Mouse (Mus musculus) C2C12 (cell line): ENCODE data around the gene Wapl. TPM values are rescaled to one million over a fixed set of nuclear protein-coding genes. Genes with fewer than 3 reads are reported as not detected.

ENCODE experiments used
- H3K27me3 ChIP-seq: one replicate; pipeline ENCODE4 v1.6.1; 2011; ENCODE audit not compliant: control insufficient read depth, insufficient read depth, insufficient read length
- H3K36me3 ChIP-seq: one replicate; pipeline ENCODE4 v1.6.1; 2011; ENCODE audit not compliant: control insufficient read depth, insufficient read depth
- H3K4me3 ChIP-seq: one replicate; pipeline ENCODE4 v1.5.1; 2011; ENCODE audit warnings: mild to moderate bottlenecking, control low read depth; ENCODE audit not compliant: poor library complexity, insufficient read depth, severe bottlenecking
- H3K79me2 ChIP-seq: one replicate; pipeline ENCODE4 v1.6.1; 2011; ENCODE audit not compliant: control insufficient read depth, insufficient read depth
- H3K79me3 ChIP-seq: one replicate; pipeline ENCODE4 v1.6.1; 2011; ENCODE audit warnings: low read depth, control low read depth
- H3ac ChIP-seq: one replicate; pipeline ENCODE3; 2011; ENCODE audit warnings: low read depth; ENCODE audit not compliant: control insufficient read depth, insufficient read length
- CEBPB ChIP-seq: IDR thresholded peaks from one replicate; pipeline ENCODE4 v1.6.1; 2011; ENCODE audit warnings: low read depth, mild to moderate bottlenecking, control low read depth, moderate library complexity
- CTCF ChIP-seq: IDR thresholded peaks from one replicate; pipeline ENCODE4 v1.5.1; 2011; ENCODE audit not compliant: control insufficient read depth, insufficient read depth, insufficient read length
- FOSL1 ChIP-seq: IDR thresholded peaks from one replicate; pipeline ENCODE4 v1.8.0; 2011; ENCODE audit warnings: mild to moderate bottlenecking, low read length; ENCODE audit not compliant: poor library complexity, insufficient read depth, severe bottlenecking
- MAX ChIP-seq: IDR thresholded peaks from one replicate; pipeline ENCODE4 v1.6.1; 2011; ENCODE audit warnings: mild to moderate bottlenecking, control low read depth
- MYOD1 ChIP-seq: IDR thresholded peaks from one replicate; pipeline ENCODE4 v1.6.1; 2011; ENCODE audit warnings: low read depth; ENCODE audit not compliant: control insufficient read depth, insufficient read length
- MYOG ChIP-seq: IDR thresholded peaks from one replicate; pipeline ENCODE4 v1.6.1; 2011; ENCODE audit not compliant: control insufficient read depth, insufficient read length; ENCODE audit errors: extremely low read depth
- USF1 ChIP-seq: IDR thresholded peaks from one replicate; pipeline ENCODE4 v1.6.1; 2011; ENCODE audit warnings: low read depth, mild to moderate bottlenecking, control low read depth, moderate library complexity
- polyA plus RNA-seq: library from polyadenylated mRNA; unstranded; fragments of >200 nt; fragmentation: generic; extraction: Trizol; gene quantifications from one replicate; pipeline ENCODE4 v1.2.1, GENCODE M21; 2012; ENCODE audit warnings: missing spikeins

The Wapl gene
- polyA plus RNA-seq, 1 experiment = 9.7 TPM

- TF ChIP-seq MAX = no peak
- no peak for TF ChIP-seq MYOD1
- no peak for TF ChIP-seq USF1
- TF ChIP-seq CTCF = no peak
- TF ChIP-seq MYOG = no peak
- no peak for TF ChIP-seq CEBPB
- no peak for TF ChIP-seq FOSL1
- peak overlapping the region; percentile 67 for H3ac ChIP-seq
- H3K4me3 ChIP-seq = no peak overlapping the region
- H3K79me3 ChIP-seq = no peaks in the 10 kb centered on the region
- no peaks in the 10 kb centered on the region for H3K36me3 ChIP-seq
- H3K27me3 ChIP-seq = no peaks in the 10 kb centered on the region
- H3K79me2 ChIP-seq = no peaks in the 10 kb centered on the region
Observed at GRCm38 (mm10) chr14:34769567-34770158, 95.9 kb downstream of the Wapl start.

- Histone ChIP-seq H3ac (no peak overlapping the region), H3K27me3 (no peaks in the 10 kb centered on the region), H3K79me2 (no peaks in the 10 kb centered on the region), H3K36me3 (no peaks in the 10 kb centered on the region), H3K79me3 (no peaks in the 10 kb centered on the region), H3K4me3 (no peak overlapping the region)
- TF ChIP-seq USF1 (no peak), FOSL1 (no peak), MYOD1 (no peak), CEBPB (no peak), MYOG (no peak), MAX (no peak), CTCF (no peak)
Observed at GRCm38 (mm10) chr14:34770467-34770866, 96.7 kb downstream of the Wapl start.

DNA sequence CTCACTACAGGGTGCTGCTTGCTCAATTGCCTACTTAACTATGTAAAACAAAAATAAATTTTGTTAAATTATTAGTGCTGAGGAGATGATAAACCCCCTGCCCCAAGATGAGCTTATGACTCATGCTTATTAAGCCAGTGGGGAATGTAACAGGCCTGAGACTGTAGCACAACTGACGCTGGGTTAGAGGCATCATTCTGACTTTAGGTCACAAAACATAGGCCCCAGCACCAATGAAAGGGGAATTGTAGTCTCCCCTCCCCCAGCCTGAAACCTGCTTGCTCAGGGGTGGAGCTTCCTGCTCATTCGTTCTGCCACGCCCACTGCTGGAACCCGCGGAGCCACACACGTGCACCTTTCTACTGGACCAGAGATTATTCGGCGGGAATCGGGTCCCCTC, 97.9 kb downstream of the Wapl start:
- no peak for TF ChIP-seq CEBPB
- no peak for TF ChIP-seq MYOD1
- TF ChIP-seq MYOG = no peak
- TF ChIP-seq FOSL1 = no peak
- TF ChIP-seq CTCF = no peak
- TF ChIP-seq USF1 = no peak
- TF ChIP-seq MAX = no peak
- H3K79me3 ChIP-seq = no peaks in the 10 kb centered on the region
- no peak overlapping the region for H3ac ChIP-seq
- no peaks in the 10 kb centered on the region for H3K27me3 ChIP-seq
- no peaks in the 10 kb centered on the region for H3K79me2 ChIP-seq
- no peaks in the 10 kb centered on the region for H3K36me3 ChIP-seq
- no peak overlapping the region for H3K4me3 ChIP-seq

GRCm38 (mm10) chr14:34772132-34772531, 98.4 kb downstream of the Wapl start:
- Histone ChIP-seq H3K4me3 (no peak overlapping the region), H3K79me3 (no peaks in the 10 kb centered on the region), H3K79me2 (no peaks in the 10 kb centered on the region), H3K36me3 (no peaks in the 10 kb centered on the region), H3ac (no peak overlapping the region), H3K27me3 (no peaks in the 10 kb centered on the region)
- TF ChIP-seq MAX (no peak), FOSL1 (no peak), USF1 (no peak), MYOG (no peak), MYOD1 (no peak), CTCF (no peak), CEBPB (no peak)

- Histone ChIP-seq H3K36me3 (no peaks in the 10 kb centered on the region), H3K79me2 (no peaks in the 10 kb centered on the region), H3K79me3 (no peaks in the 10 kb centered on the region), H3ac (no peak overlapping the region), H3K27me3 (no peaks in the 10 kb centered on the region), H3K4me3 (no peak overlapping the region)
- no peak for TF ChIP-seq CTCF
Observed at GRCm38 (mm10) chr14:34773681-34774080, 100.0 kb downstream of the Wapl start.

DNA sequence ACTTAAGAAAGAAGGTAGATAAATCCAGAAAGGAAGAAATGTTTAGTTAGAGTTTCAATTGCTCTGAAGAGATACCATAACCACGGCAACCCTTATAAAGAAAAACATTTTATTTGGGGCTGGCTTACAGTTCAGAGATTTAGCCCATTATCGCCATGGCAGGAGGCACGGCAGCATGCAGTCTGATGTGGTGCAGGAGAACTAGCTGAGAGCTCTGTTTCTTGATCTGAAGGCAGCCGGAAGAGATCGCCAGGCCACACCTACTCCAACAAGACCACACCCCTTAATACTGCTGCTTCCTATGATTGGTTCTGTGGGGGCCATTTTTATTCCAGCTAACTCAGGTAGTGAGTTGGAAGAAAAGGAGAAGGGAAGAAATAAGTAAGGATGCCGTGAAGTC, 100.5 kb downstream of the Wapl start:
- H3K4me3 ChIP-seq = no peak overlapping the region

More for the DNA sequence above, 100.5 kb downstream of the Wapl start:
- H3ac ChIP-seq = no peak overlapping the region
- H3K36me3 ChIP-seq = no peaks in the 10 kb centered on the region
- H3K27me3 ChIP-seq = no peaks in the 10 kb centered on the region
- no peaks in the 10 kb centered on the region for H3K79me2 ChIP-seq
- no peak for TF ChIP-seq CEBPB
- TF ChIP-seq CTCF = no peak
- TF ChIP-seq USF1 = no peak
- TF ChIP-seq MYOG = no peak
- TF ChIP-seq FOSL1 = no peak
- no peak for TF ChIP-seq MAX
- no peak for TF ChIP-seq MYOD1
- no peaks in the 10 kb centered on the region for H3K79me3 ChIP-seq
